Mouse (Mus musculus): Measurements from ENCODE around the gene Dclk1.

Gene Dclk1

GRCm38 (mm10) chr3:55266091-55266490, 23.9 kb downstream of the Dclk1 start:
- no peak for DNase-seq

GRCm38 (mm10) chr3:55269802-55270201, 27.6 kb downstream of the Dclk1 start:
- DNase-seq, result no peak

- no peak for DNase-seq
Measured at GRCm38 (mm10) chr3:55270345-55270744, 28.2 kb downstream of the Dclk1 start.

- no peak for DNase-seq
Measured at GRCm38 (mm10) chr3:55270920-55271319, 28.8 kb downstream of the Dclk1 start.

GRCm38 (mm10) chr3:55272536-55272935, 30.4 kb downstream of the Dclk1 start:
- DNase-seq, result no peak

GRCm38 (mm10) chr3:55276446-55276845, 34.3 kb downstream of the Dclk1 start:
- no peak for DNase-seq

GRCm38 (mm10) chr3:55276851-55277250, 34.7 kb downstream of the Dclk1 start:
- no peak for DNase-seq

- no peak for DNase-seq
Measured at GRCm38 (mm10) chr3:55277829-55278228, 35.7 kb downstream of the Dclk1 start.

GRCm38 (mm10) chr3:55279923-55280322, 37.8 kb downstream of the Dclk1 start:
- no peak for DNase-seq

GRCm38 (mm10) chr3:55280471-55280870, 38.3 kb downstream of the Dclk1 start:
- DNase-seq, result no peak

- DNase-seq, result no peak
Measured at GRCm38 (mm10) chr3:55284215-55284614, 42.1 kb downstream of the Dclk1 start.

- no peak for DNase-seq
Measured at GRCm38 (mm10) chr3:55288726-55289125, 46.6 kb downstream of the Dclk1 start.

- DNase-seq, result no peak
Measured at GRCm38 (mm10) chr3:55291964-55292363, 49.8 kb downstream of the Dclk1 start.

GRCm38 (mm10) chr3:55292783-55293430, 50.7 kb downstream of the Dclk1 start:
- DNase-seq, result no peak

- DNase-seq, result no peak
Measured at GRCm38 (mm10) chr3:55305653-55306052, 63.5 kb downstream of the Dclk1 start.

- peak; percentile 4 to 27 for DNase-seq
Measured at GRCm38 (mm10) chr3:55307553-55308177, 65.5 kb downstream of the Dclk1 start.

GRCm38 (mm10) chr3:55309961-55310360, 67.8 kb downstream of the Dclk1 start:
- DNase-seq, result no peak

GRCm38 (mm10) chr3:55315827-55316226, 73.7 kb downstream of the Dclk1 start:
- DNase-seq, result no peak

- DNase-seq, result no peak
Measured at GRCm38 (mm10) chr3:55318021-55318420, 75.9 kb downstream of the Dclk1 start.

GRCm38 (mm10) chr3:55320572-55320971, 78.4 kb downstream of the Dclk1 start:
- DNase-seq, result no peak

GRCm38 (mm10) chr3:55324029-55324428, 81.9 kb downstream of the Dclk1 start:
- DNase-seq, result no peak

GRCm38 (mm10) chr3:55330496-55330895, 88.3 kb downstream of the Dclk1 start:
- no peak for DNase-seq

- DNase-seq, result no peak
Measured at GRCm38 (mm10) chr3:55331694-55332093, 89.5 kb downstream of the Dclk1 start.

- no peak for DNase-seq
Measured at GRCm38 (mm10) chr3:55333511-55333910, 91.3 kb downstream of the Dclk1 start.

GRCm38 (mm10) chr3:55336895-55337294, 94.7 kb downstream of the Dclk1 start:
- peak; percentile 26 to 59 for DNase-seq

Measured in lung, adult 18-20 months (tissue).